Mouse (Mus musculus) B cell, adult (primary cell): ENCODE results near the gene Taok2. TPM values are rescaled to one million over a fixed set of nuclear protein-coding genes. Genes with fewer than 3 reads are reported as not detected.

Experiments
- total RNA-seq: library from RNA; stranded (reverse); gene quantifications from 4 replicates; pipeline ENCODE4 v1.2.4, GENCODE M21; 2023; ENCODE audit not compliant: inconsistent age

Taok2 gene
- 86.7 to 99.4 TPM (median 89.7 TPM) in 4 replicates for total RNA-seq

GRCm38 (mm10) chr7:126884286-126885164 is at the start of gene Taok2:
Taok2 (minus strand) TSS chr7:126884703.

DNA sequence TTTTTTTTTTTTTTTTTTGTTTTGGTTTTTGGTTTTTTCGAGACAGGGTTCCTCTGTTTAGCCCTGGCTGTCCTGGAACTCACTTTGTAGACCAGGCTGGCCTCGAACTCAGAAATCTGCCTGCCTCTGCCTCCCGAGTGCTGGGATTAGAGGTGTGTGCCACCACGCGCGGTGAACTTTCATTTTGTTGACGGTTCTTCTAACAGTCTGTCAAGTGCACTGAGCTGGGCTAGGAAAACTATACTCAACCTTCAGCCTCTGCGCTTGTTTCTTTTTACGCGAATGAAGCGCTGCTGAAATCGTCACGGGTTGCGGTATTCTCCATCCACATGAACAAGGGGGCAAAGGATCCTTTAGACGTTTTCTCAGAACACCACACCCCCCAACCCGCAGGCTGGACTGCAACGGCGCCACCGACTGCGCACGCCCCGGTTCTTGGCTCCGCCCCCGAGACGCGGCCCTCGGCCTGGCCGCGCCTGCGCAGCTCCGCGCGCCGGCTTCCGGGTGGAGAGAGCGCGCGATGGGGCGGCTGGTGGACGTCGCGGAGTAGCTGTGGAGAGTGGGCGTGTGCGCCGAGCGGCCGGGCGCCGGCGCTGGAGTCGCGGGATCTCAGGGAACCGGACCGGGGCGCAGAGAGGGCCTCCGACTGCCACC is 44.0 kb upstream of the Taok2 start, which contains the start of gene Kctd13:
Kctd13 (plus strand) TSS at position 496 of the 654 bp plus-strand sequence.

DNA sequence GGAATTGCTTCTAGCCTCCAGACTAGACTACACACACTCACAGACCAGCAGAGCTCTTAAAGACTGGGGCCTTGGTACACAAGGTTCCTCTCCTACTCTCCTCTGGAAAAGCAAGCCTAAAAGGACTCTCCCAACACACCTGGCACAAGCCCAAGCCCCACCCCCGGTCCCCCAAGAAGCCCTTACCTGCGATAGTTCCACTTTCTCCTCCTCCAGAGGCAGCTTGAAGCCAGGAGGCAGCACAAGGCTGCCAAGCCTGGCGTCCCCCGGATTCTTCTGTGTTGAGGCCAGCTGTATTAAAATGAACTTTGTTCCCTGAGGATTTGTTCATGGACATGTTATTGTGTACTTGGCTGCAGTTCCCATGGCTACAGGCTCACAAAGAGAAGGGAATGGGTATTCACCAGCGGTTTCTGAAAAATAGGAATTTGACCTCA is 38.1 kb upstream of the Taok2 start, which contains the start of gene Tmem219:
Tmem219 (minus strand) TSS at position 294 of the 437 bp plus-strand sequence.

GRCm38 (mm10) chr7:126862147-126862784 is 22.2 kb downstream of the Taok2 start, which contains the start of gene Ino80e:
Ino80e (minus strand) TSS chr7:126862377.

DNA sequence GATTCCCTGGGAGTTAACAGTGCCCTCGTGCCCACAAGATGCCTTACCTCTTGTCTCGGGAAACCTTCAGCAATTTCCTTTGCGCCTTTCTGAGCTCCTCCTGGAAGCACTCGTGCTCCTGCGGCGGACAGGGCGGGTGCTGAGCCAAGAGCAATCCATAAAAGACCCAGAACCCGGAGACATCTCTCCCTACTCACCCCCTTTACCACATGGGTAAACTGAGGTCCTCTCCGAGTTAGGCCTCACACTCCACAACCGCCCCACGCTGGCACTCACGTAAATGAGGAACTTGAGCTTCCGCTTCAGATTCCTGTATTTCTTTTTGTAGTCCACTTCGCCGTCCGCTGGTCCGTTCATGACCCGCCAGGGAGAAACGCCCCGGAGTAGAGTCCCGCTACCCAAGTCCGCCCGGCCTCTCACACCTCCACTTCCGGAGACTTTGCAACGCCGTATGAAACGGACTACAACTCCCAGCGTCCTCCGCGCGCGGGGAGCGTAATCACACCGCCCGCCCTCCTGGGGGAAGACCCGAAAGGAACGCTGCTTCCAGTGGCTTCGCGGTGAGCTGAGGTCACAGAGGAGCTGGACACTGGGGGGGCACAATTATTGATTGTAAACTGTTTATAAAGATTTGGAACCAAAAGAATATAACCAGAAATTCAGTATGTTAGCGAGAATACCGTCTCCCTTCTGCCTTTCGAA is 22.9 kb downstream of the Taok2 start, which contains the start of gene Hirip3:
Hirip3 (plus strand) TSS at position 544 of the 702 bp plus-strand sequence.

GRCm38 (mm10) chr7:126847116-126847420 is 37.4 kb downstream of the Taok2 start, which contains the start of gene Doc2a:
Doc2a (plus strand) TSS chr7:126847416.

DNA sequence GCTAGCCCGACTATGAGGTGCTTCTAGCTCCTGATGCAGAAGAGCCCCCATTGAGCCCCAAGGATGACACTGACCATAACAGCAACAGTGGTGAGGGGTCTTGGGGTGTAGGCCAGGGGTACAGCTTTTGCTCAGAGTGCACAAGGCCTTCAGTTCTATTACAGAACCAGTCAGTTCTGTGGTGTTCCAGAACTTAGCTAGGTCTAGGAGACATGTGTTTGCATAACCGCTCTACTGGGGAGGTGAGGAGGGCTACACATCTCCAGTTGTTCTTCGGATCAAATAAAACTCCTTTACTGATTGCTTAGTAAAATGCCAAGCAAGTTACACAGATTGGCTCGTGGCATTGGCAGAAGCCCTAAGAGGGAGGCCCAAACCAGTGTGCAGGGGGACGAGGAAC is 53.0 kb downstream of the Taok2 start, which contains the start of gene 4930451I11Rik:
4930451I11Rik (minus strand) TSS at position 101 of the 400 bp plus-strand sequence.

Other genes with a start within 250 kb of the Taok2 start
- gene Sgf29, start 235.4 kb downstream of the Taok2 start, total RNA-seq = 53.2 to 68.5 TPM (median 58.7 TPM) in 4 replicates
- 0.39 to 0.80 TPM in 2 of 4 replicates, not detected in the others for gene Sult1a1, start 208.3 kb downstream of the Taok2 start, total RNA-seq
- 92.9 to 130 TPM (median 104 TPM) in 4 replicates for gene Bola2, start 189.3 kb downstream of the Taok2 start, total RNA-seq
- gene Slx1b, start 188.9 kb downstream of the Taok2 start, total RNA-seq = 3.9 to 6.4 TPM (median 4.9 TPM) in 4 replicates
- gene Coro1a, start 176.9 kb downstream of the Taok2 start, total RNA-seq = 1,256 to 1,390 TPM (median 1,299 TPM) in 4 replicates
- gene Mapk3, start 125.1 kb downstream of the Taok2 start, total RNA-seq = 40.6 to 45.0 TPM (median 42.7 TPM) in 4 replicates
- 0.99 to 4.9 TPM (median 2.5 TPM) in 4 replicates for gene Gdpd3, start 118.4 kb downstream of the Taok2 start, total RNA-seq
- gene Ypel3, start 107.7 kb downstream of the Taok2 start, total RNA-seq = 214 to 273 TPM (median 230 TPM) in 4 replicates
- gene Tbx6, start 103.2 kb downstream of the Taok2 start, total RNA-seq = 6.5 to 8.9 TPM (median 7.0 TPM) in 4 replicates
- gene Ppp4c, start 92.2 kb downstream of the Taok2 start, total RNA-seq = 266 to 298 TPM (median 270 TPM) in 4 replicates
- gene Fam57b, start 87.0 kb downstream of the Taok2 start, total RNA-seq = not detected in 4 replicates
- not detected in 4 replicates for gene 4930451I11Rik, start 53.1 kb downstream of the Taok2 start, total RNA-seq
- gene Doc2a, start 37.3 kb downstream of the Taok2 start, total RNA-seq = not detected in 4 replicates
- gene Hirip3, start 22.7 kb downstream of the Taok2 start, total RNA-seq = 19.8 to 34.1 TPM (median 25.1 TPM) in 4 replicates
- 80.6 to 105 TPM (median 95.0 TPM) in 4 replicates for gene Ino80e, start 22.3 kb downstream of the Taok2 start, total RNA-seq
- gene Tmem219, start 38.2 kb upstream of the Taok2 start, total RNA-seq = 36.7 to 44.6 TPM (median 41.0 TPM) in 4 replicates
- 34.7 to 41.2 TPM (median 38.6 TPM) in 4 replicates for gene Kctd13, start 44.2 kb upstream of the Taok2 start, total RNA-seq
- gene Asphd1, start 64.9 kb upstream of the Taok2 start, total RNA-seq = not detected in 4 replicates
- 4.5 to 6.9 TPM (median 5.5 TPM) in 4 replicates for gene Sez6l2, start 65.9 kb upstream of the Taok2 start, total RNA-seq
- 66.9 to 70.5 TPM (median 68.4 TPM) in 4 replicates for gene Cdipt, start 91.2 kb upstream of the Taok2 start, total RNA-seq
- 0.54 to 1.4 TPM (median 1.3 TPM) in 4 replicates for gene Cdiptos, start 91.4 kb upstream of the Taok2 start, total RNA-seq
- 41.1 to 44.2 TPM (median 42.9 TPM) in 4 replicates for gene Mvp, start 129.9 kb upstream of the Taok2 start, total RNA-seq
- gene Pagr1b, start 131.8 kb upstream of the Taok2 start, total RNA-seq = 6.5 to 7.8 TPM (median 6.7 TPM) in 3 of 4 replicates, not detected in the other
- 3.8 to 30.1 TPM (median 20.5 TPM) in 3 of 4 replicates, not detected in the other for gene Pagr1a, start 132.6 kb upstream of the Taok2 start, total RNA-seq
- 26.9 to 42.2 TPM (median 37.4 TPM) in 4 replicates for gene Gm42742, start 136.4 kb upstream of the Taok2 start, total RNA-seq
- gene Prrt2, start 136.5 kb upstream of the Taok2 start, total RNA-seq = 1.2 to 1.6 TPM (median 1.4 TPM) in 4 replicates
- gene Maz, start 142.3 kb upstream of the Taok2 start, total RNA-seq = 211 to 222 TPM (median 215 TPM) in 4 replicates
- 2.8 to 4.5 TPM (median 3.0 TPM) in 4 replicates for gene Kif22, start 157.8 kb upstream of the Taok2 start, total RNA-seq
- 2.3 to 4.0 TPM (median 2.6 TPM) in 3 of 4 replicates, not detected in the other for gene Zg16, start 202.6 kb upstream of the Taok2 start, total RNA-seq
- gene AI467606, start 206.7 kb upstream of the Taok2 start, total RNA-seq = 46.0 to 63.9 TPM (median 57.5 TPM) in 4 replicates
- 0.42 to 1.1 TPM (median 0.59 TPM) in 4 replicates for gene Qprt, start 237.5 kb upstream of the Taok2 start, total RNA-seq